Mouse (Mus musculus): ENCODE data around the gene Prdx2. TPM values are rescaled to one million over a fixed set of nuclear protein-coding genes. Genes with fewer than 3 reads are reported as not detected.
A peak's percentile ranks its signal among the peaks of the same experiment; 100 is the strongest.

Gene Prdx2
- total RNA-seq, 4 experiments from 2014 or later = 328 to 384 (median 347) TPM

- no peak for DNase-seq (ENCODE audit: low spot score in 2 of 2)
These were observed 26.3 kb downstream of the Prdx2 start for GRCm38 (mm10) chr8:84995680-84996079.

GRCm38 (mm10) chr8:84996978-84997377 is 27.6 kb downstream of the Prdx2 start:
- no peak for DNase-seq (ENCODE audit: low spot score in 2 of 2)

- peak; percentile 72 to 80 for DNase-seq (ENCODE audit: low spot score in 2 of 2)
These were observed 28.4 kb downstream of the Prdx2 start for GRCm38 (mm10) chr8:84997649-84998295.

- DNase-seq (ENCODE audit: low spot score in 2 of 2) = no peak
These were observed 38.3 kb downstream of the Prdx2 start for GRCm38 (mm10) chr8:85007686-85008085.

DNA sequence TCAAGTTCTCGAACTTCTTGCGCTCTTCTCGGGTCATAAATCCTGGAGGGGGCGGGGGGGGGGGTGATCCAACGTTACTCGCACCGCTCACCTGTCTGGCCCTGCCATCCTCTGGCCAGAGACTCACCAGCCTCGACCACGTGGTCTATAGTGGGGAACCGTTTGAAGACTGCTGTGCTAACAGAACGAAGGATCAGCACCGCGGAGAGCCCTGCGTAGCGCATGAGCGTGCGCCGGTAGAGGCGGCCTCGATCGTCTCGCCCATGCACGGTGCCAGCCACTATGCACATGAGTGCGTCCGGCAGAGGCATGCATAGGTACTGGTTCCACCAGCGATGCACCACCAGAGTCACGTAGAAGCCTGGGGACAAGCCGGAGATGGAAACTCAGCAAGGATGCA is 41.9 kb downstream of the Prdx2 start:
- no peak for DNase-seq (ENCODE audit: low spot score in 2 of 2)

GRCm38 (mm10) chr8:85013230-85013840 is 43.9 kb downstream of the Prdx2 start:
- DNase-seq (ENCODE audit: low spot score in 2 of 2) = peak; percentile 63 to 66

GRCm38 (mm10) chr8:85014431-85014830 is 45.0 kb downstream of the Prdx2 start, which contains the start of gene Best2:
TSS of gene Best2 (minus strand) at chr8:85014531.
- no peak for DNase-seq (ENCODE audit: low spot score in 2 of 2)

DNA sequence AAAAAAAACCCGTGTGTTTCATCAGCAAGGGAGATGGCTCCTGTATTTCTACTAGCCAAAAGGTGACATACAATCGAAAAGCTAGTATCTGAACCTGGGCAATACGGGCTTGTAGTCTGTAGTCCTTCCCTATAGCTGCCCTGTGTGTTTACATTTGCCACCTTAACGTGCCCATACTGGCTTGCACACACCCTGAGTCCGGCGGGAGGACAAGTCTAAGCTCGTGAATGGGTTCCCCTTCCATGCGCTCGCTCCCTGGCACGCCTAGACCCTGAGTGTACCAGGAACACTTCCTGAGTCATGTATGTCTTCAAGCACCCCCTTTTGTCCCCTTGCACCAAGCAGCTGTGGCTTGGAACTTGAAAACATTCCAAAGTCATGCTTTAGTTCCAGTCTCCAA is 47.3 kb downstream of the Prdx2 start:
- DNase-seq (ENCODE audit: low spot score in 2 of 2) = no peak

DNA sequence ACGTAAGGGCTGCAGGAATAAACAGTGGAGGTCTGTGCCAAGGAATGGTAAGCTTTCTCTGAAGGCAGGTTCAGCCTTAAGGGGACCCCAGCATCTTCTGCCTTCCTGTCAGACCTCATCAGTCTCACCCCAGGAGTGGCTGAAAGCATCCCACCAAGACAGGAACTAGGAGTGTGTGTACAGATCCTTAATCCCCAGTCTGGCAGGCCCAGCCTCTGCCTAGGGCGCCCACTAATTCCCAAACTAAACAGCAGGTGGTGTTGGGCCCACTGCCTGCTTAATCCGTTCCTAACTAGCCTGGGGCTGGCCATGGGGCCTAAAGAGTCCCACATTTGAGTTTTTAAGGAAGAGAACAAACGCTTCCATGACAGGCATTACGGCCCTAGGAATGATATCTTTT is 47.8 kb downstream of the Prdx2 start:
- no peak for DNase-seq (ENCODE audit: low spot score in 2 of 2)

DNA sequence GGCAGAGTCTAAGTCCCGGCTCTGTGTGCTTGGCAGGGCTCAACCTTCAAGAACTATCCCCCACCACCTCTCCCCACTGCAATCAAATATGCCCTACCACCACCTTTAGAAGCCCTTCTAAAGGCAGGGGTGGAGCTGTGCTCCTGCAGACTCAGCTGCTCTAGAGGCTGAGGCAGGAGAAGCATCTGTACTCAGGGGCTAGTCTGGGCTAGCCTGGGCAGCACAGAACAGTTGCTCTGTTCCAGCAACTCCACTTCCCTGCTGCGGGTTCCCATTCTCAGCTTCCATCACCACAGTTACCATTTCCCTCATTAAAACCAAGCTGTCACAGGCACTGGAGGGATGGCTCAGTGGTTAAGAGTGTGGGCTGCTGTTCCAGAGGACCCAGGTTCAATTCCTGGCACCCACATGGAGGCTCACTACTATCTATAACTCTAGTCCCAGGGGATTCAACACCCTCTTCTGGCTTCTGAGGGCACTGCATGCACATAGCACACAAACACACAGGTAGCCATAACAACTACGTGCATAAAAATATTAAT is 52.2 kb downstream of the Prdx2 start:
- no peak for DNase-seq (ENCODE audit: low spot score in 2 of 2)

GRCm38 (mm10) chr8:85023846-85024245 is 54.5 kb downstream of the Prdx2 start:
- DNase-seq (ENCODE audit: low spot score in 2 of 2) = no peak

Small RNAs within 50 kb of the gene (microRNA-seq; reads per million reads assigned to microRNA genes)
- 0 to 0.22 reads per million in 2 experiments for gene Gm24197

Other genes starting within 250 kb of the Prdx2 start
- under 1 TPM in 1 of 4 experiments, not detected in 3; 0.55 TPM for gene G430095P16Rik, start 246.6 kb upstream of the Prdx2 start, total RNA-seq (2022)
- 100 to 1,000 TPM; 352 to 438 (median 370) TPM for gene Nfix, start 169.2 kb upstream of the Prdx2 start, total RNA-seq (2022)
- gene Dand5, start 146.8 kb upstream of the Prdx2 start, total RNA-seq (2022) = 1 to 10 TPM; 8.4 to 9.7 (median 8.9) TPM
- 10 to 100 TPM; 23.3 to 28.4 (median 24.7) TPM for gene Gadd45gip1, start 138.1 kb upstream of the Prdx2 start, total RNA-seq (2022)
- 10 to 100 TPM; 72.4 to 90.1 (median 79.4) TPM for gene Rad23a, start 128.9 kb upstream of the Prdx2 start, total RNA-seq (2022)
- gene Calr, start 122.7 kb upstream of the Prdx2 start, total RNA-seq (2022) = 100 to 1,000 TPM; 333 to 426 (median 383) TPM
- gene Farsa, start 112.6 kb upstream of the Prdx2 start, total RNA-seq (2022) = 10 to 100 TPM; 39.6 to 48.5 (median 43.7) TPM
- 1 to 10 TPM; 6.3 to 8.0 (median 6.8) TPM for gene Syce2, start 97.5 kb upstream of the Prdx2 start, total RNA-seq (2022)
- gene Gcdh, start 75.7 kb upstream of the Prdx2 start, total RNA-seq (2022) = 10 to 100 TPM; 29.8 to 43.0 (median 36.5) TPM
- gene Klf1, start 67.7 kb upstream of the Prdx2 start, total RNA-seq (2022) = not detected
- gene Dnase2a, start 61.0 kb upstream of the Prdx2 start, total RNA-seq (2022) = 10 to 100 TPM in 1 of 4 experiments, 1 to 10 TPM in 3; 5.0 to 12.2 (median 7.1) TPM
- gene Mast1, start 32.2 kb upstream of the Prdx2 start, total RNA-seq (2022) = 10 to 100 TPM; 69.1 to 76.7 (median 74.1) TPM
- 1 to 10 TPM; 1.2 to 1.5 (median 1.3) TPM for gene Rtbdn, start 22.6 kb upstream of the Prdx2 start, total RNA-seq (2022)
- 1 to 10 TPM in 1 of 4 experiments, not detected in 3; 1.8 TPM for gene Gm49661, start 154 bp upstream of the Prdx2 start, total RNA-seq (2022)
- gene Rnaseh2a, start 180 bp downstream of the Prdx2 start, total RNA-seq (2022) = 10 to 100 TPM; 45.9 to 60.0 (median 49.6) TPM
- gene Junb, start 9.1 kb downstream of the Prdx2 start, total RNA-seq (2022) = 10 to 100 TPM; 39.3 to 88.9 (median 65.7) TPM
- gene Hook2, start 21.0 kb downstream of the Prdx2 start, total RNA-seq (2022) = 10 to 100 TPM in 2 of 4 experiments, 1 to 10 TPM in 2; 9.0 to 13.0 (median 10.3) TPM
- not detected for gene Best2, start 44.9 kb downstream of the Prdx2 start, total RNA-seq (2022)
- 100 to 1,000 TPM; 126 to 130 (median 127) TPM for gene Asna1, start 55.7 kb downstream of the Prdx2 start, total RNA-seq (2022)
- gene Trir, start 57.2 kb downstream of the Prdx2 start, total RNA-seq (2022) = 100 to 1,000 TPM; 100 to 127 (median 115) TPM
- 100 to 1,000 TPM; 134 to 186 (median 156) TPM for gene Tnpo2, start 67.3 kb downstream of the Prdx2 start, total RNA-seq (2022)
- 10 to 100 TPM; 20.1 to 22.0 (median 21.1) TPM for gene Fbxw9, start 90.5 kb downstream of the Prdx2 start, total RNA-seq (2022)
- not detected for gene Gm5741, start 98.4 kb downstream of the Prdx2 start, total RNA-seq (2022)
- gene Dhps, start 102.2 kb downstream of the Prdx2 start, total RNA-seq (2022) = 10 to 100 TPM; 63.5 to 75.3 (median 64.9) TPM
- 10 to 100 TPM; 51.1 to 64.5 (median 59.6) TPM for gene Wdr83os, start 111.2 kb downstream of the Prdx2 start, total RNA-seq (2022)
- 10 to 100 TPM; 20.0 to 35.2 (median 26.5) TPM for gene Wdr83, start 111.7 kb downstream of the Prdx2 start, total RNA-seq (2022)
- 10 to 100 TPM; 33.3 to 74.2 (median 49.2) TPM for gene Man2b1, start 113.7 kb downstream of the Prdx2 start, total RNA-seq (2022)
- gene Zfp791, start 153.5 kb downstream of the Prdx2 start, total RNA-seq (2022) = 10 to 100 TPM in 1 of 4 experiments, 1 to 10 TPM in 3; 6.5 to 10.2 (median 8.2) TPM
- not detected for gene Cks1brt, start 182.3 kb downstream of the Prdx2 start, total RNA-seq (2022)

Measured in left cerebral cortex, adult 8-10 months (tissue).